Mouse (Mus musculus): ENCODE measurements around the gene Ccnl2. TPM values are rescaled to one million over a fixed set of nuclear protein-coding genes. Genes with fewer than 3 reads are reported as not detected.

Ccnl2 gene
- polyA plus RNA-seq, 1 experiment from 2014 or later, result 170 TPM

GRCm38 (mm10) chr4:155863001-155863400 is 50.7 kb downstream of the Ccnl2 start, which contains the start of gene Tas1r3:
Gene Tas1r3, minus strand, starts transcription at chr4:155863362.
- Histone ChIP-seq H3K4me2 (ENCODE audit: low read depth, low read length) (no peak within 1 kb of the TSS), H3K9ac (replicated peaks; ENCODE audit: low read length) (no peak within 1 kb of the TSS), H3K27me3 (ENCODE audit: control insufficient read depth, insufficient read depth, low read length) (no peaks in the 10 kb centered on the region), H3K27ac (replicated peaks; ENCODE audit: low read depth, low read length) (no peak within 1 kb of the TSS), H3K4me1 (ENCODE audit: control insufficient read depth, insufficient read depth, low read length) (no peaks in the 10 kb centered on the region), H3K36me3 (replicated peaks; ENCODE audit: control insufficient read depth, insufficient read depth, low read depth, low read length) (no peaks in the 10 kb centered on the region), H3K4me3 (ENCODE audit: low read depth, low read length) (no peak within 1 kb of the TSS), H3K9me3 (replicated peaks; ENCODE audit: control insufficient read depth, low read length) (no peaks in the 10 kb centered on the region)
- WGBS, result 78% methylated on average over 5 of the region's 5 CpGs
- no peak for ATAC-seq (replicated peaks; ENCODE audit: insufficient number of reproducible peaks, low FRiP score, low TSS enrichment, low read depth)
- no peak for DNase-seq (ENCODE audit: low spot score)

DNA sequence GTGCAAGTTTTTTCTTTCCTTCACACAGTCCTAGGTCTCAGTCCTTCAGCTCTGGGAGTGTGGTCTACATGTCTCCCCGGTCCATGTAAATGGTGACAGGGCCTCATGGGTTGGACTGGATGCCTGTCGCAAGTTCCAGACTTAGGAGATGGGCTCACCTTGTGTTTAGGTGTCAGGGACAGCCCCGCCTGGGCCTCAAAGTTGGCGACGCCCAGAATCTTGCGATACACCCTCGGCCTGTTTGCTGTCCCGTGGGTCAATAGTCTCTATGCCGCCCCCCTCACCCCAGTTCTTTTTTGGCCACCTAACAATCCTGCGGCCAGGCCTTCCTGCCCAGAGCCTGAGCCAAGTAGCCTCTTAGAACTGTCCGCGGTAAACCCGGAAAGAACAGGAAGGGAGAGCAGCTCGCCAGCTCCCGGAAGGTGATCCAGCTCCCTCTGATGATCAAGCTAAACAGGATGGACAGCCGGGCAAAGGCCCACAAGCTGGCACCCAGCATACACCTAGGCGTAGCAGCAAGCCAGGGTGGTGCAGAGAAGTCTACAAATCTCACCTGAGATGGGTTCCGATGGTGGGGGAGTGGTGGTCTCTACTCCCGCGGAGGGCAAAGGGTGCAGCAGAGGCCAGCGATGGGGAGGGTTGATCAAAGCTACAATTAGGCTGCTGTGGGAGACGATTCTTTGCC is 56.5 kb downstream of the Ccnl2 start:
- Histone ChIP-seq H3K9me3 (replicated peaks; ENCODE audit: control insufficient read depth, low read length) (no peaks in the 10 kb centered on the region), H3K36me3 (replicated peaks; ENCODE audit: control insufficient read depth, insufficient read depth, low read depth, low read length) (no peaks in the 10 kb centered on the region; the same call in 1 of the 2 replicates), H3K4me3 (ENCODE audit: low read depth, low read length) (peak overlapping the region; percentile 86), H3K4me2 (ENCODE audit: low read depth, low read length) (peak overlapping the region; percentile 68), H3K27me3 (ENCODE audit: control insufficient read depth, insufficient read depth, low read length) (no peaks in the 10 kb centered on the region), H3K4me1 (ENCODE audit: control insufficient read depth, insufficient read depth, low read length) (no peaks in the 10 kb centered on the region), H3K27ac (replicated peaks; ENCODE audit: low read depth, low read length) (no peak overlapping the region), H3K9ac (replicated peaks; ENCODE audit: low read length) (peak overlapping the region; percentile 50)
- DNase-seq (ENCODE audit: low spot score) (no peak), ATAC-seq (replicated peaks; ENCODE audit: insufficient number of reproducible peaks, low FRiP score, low TSS enrichment, low read depth) (peak; percentile 61; the same call in 1 of the 2 replicates)
- 8% methylated on average over 22 of the region's 22 CpGs for WGBS

DNA sequence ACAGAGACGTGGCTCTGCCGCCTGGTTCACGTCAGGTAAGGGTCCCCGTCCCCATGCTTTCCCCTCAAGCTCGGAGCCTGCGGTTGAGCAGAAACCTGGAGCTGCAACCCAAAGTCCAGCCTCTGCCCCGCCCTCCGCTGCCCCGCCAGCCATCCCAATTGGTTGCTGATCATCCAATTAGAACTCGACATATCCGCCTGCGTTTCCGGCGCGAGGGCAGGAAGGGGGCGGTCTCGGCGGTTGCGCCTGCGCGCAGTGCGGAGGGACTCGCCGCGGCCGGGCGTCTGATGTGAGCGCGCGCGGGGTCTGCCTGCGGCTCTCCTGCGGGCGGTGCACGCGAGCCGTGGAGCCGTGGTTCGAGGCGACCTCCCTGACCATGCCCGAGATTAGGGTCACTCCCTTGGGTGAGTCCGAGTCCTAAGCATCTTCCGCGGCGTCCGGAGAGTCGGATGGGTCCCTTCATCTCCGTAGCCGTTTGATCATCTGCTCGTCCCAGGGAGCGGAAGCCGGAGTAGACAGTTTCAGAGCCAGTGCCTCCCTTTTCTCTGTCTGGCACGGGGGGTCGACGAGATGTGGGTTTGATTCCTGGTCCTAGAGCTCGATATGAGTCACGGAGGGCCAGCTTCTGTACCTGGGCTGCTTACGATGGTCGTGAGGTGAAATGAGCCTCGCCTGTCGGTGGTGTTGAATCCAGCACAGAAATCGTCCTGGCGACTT is 57.2 kb downstream of the Ccnl2 start, which contains the start of the genes Cptp and Ints11:
TSS of gene Cptp (minus strand) at position 124 of the 717 bp plus-strand sequence.
TSS of gene Ints11 (plus strand) at position 230 of the 717 bp plus-strand sequence.
- ATAC-seq (replicated peaks; ENCODE audit: insufficient number of reproducible peaks, low FRiP score, low TSS enrichment, low read depth) (peak; percentile 94), DNase-seq (ENCODE audit: low spot score) (peak; percentile 96)
- no peaks in the 10 kb centered on the region for H3K27me3 ChIP-seq (ENCODE audit: control insufficient read depth, insufficient read depth, low read length)
- H3K4me1 ChIP-seq (ENCODE audit: control insufficient read depth, insufficient read depth, low read length), result no peaks in the 10 kb centered on the region
- H3K9me3 ChIP-seq (replicated peaks; ENCODE audit: control insufficient read depth, low read length), result no peaks in the 10 kb centered on the region
- no peaks in the 10 kb centered on the region; the same call in 1 of the 2 replicates for H3K36me3 ChIP-seq (replicated peaks; ENCODE audit: control insufficient read depth, insufficient read depth, low read depth, low read length)
- H3K9ac ChIP-seq (replicated peaks; ENCODE audit: low read length), result peak within 1 kb of the TSS; percentile 87
- H3K27ac ChIP-seq (replicated peaks; ENCODE audit: low read depth, low read length), result no peak within 1 kb of the TSS
- H3K4me2 ChIP-seq (ENCODE audit: low read depth, low read length), result peak within 1 kb of the TSS; percentile 68
- H3K4me3 ChIP-seq (ENCODE audit: low read depth, low read length), result peak within 1 kb of the TSS; percentile 86
- WGBS, result under 1% methylated on average over 63 of the region's 63 CpGs

GRCm38 (mm10) chr4:155871404-155871803 is 59.1 kb downstream of the Ccnl2 start:
- no peak overlapping the region for H3K4me3 ChIP-seq (ENCODE audit: low read depth, low read length)
- no peak for DNase-seq (ENCODE audit: low spot score)
- H3K4me2 ChIP-seq (ENCODE audit: low read depth, low read length), result no peak overlapping the region
- 88% methylated on average over 7 of the region's 7 CpGs for WGBS
- H3K27ac ChIP-seq (replicated peaks; ENCODE audit: low read depth, low read length), result no peak overlapping the region
- no peaks in the 10 kb centered on the region; the same call in none of the 2 replicates for H3K36me3 ChIP-seq (replicated peaks; ENCODE audit: control insufficient read depth, insufficient read depth, low read depth, low read length)
- no peaks in the 10 kb centered on the region for H3K4me1 ChIP-seq (ENCODE audit: control insufficient read depth, insufficient read depth, low read length)
- no peaks in the 10 kb centered on the region for H3K27me3 ChIP-seq (ENCODE audit: control insufficient read depth, insufficient read depth, low read length)
- H3K9me3 ChIP-seq (replicated peaks; ENCODE audit: control insufficient read depth, low read length), result no peaks in the 10 kb centered on the region
- no peak for ATAC-seq (replicated peaks; ENCODE audit: insufficient number of reproducible peaks, low FRiP score, low TSS enrichment, low read depth)
- no peak overlapping the region for H3K9ac ChIP-seq (replicated peaks; ENCODE audit: low read length)

Small RNA genes lying within 50 kb of the gene (microRNA-seq; reads per million reads assigned to microRNA genes)
- not detected for gene Gm27743 (ENCODE audit: borderline number of aligned reads)

Other genes with a start within 250 kb of the Ccnl2 start
- 14.6 and 16.2 TPM in 2 replicates for gene Slc35e2, start 211.1 kb upstream of the Ccnl2 start, polyA plus RNA-seq (2014; fragmentation: Nextera tagmentation; extraction: Ambion mirVana)
- 65.3 and 71.2 TPM in 2 replicates for gene Cdk11b, start 187.6 kb upstream of the Ccnl2 start, polyA plus RNA-seq (2014; fragmentation: Nextera tagmentation; extraction: Ambion mirVana)
- not detected in 2 replicates for gene Gm10563, start 167.1 kb upstream of the Ccnl2 start, polyA plus RNA-seq (2014; fragmentation: Nextera tagmentation; extraction: Ambion mirVana)
- 6.3 and 8.7 TPM in 2 replicates for gene Mmp23, start 159.1 kb upstream of the Ccnl2 start, polyA plus RNA-seq (2014; fragmentation: Nextera tagmentation; extraction: Ambion mirVana)
- 11.0 and 11.8 TPM in 2 replicates for gene Mib2, start 143.3 kb upstream of the Ccnl2 start, polyA plus RNA-seq (2014; fragmentation: Nextera tagmentation; extraction: Ambion mirVana)
- gene Fndc10, start 118.1 kb upstream of the Ccnl2 start, polyA plus RNA-seq (2014; fragmentation: Nextera tagmentation; extraction: Ambion mirVana), result 2.1 TPM in 2 replicates
- gene Ssu72, start 107.7 kb upstream of the Ccnl2 start, polyA plus RNA-seq (2014; fragmentation: Nextera tagmentation; extraction: Ambion mirVana), result 147 and 151 TPM in 2 replicates
- gene Tmem240, start 77.7 kb upstream of the Ccnl2 start, polyA plus RNA-seq (2014; fragmentation: Nextera tagmentation; extraction: Ambion mirVana), result 0.56 and 0.70 TPM in 2 replicates
- gene Atad3a, start 51.4 kb upstream of the Ccnl2 start, polyA plus RNA-seq (2014; fragmentation: Nextera tagmentation; extraction: Ambion mirVana), result 79.0 and 87.2 TPM in 2 replicates
- gene Vwa1, start 37.8 kb upstream of the Ccnl2 start, polyA plus RNA-seq (2014; fragmentation: Nextera tagmentation; extraction: Ambion mirVana), result 4.7 and 5.9 TPM in 2 replicates
- gene Tmem88b, start 26.6 kb upstream of the Ccnl2 start, polyA plus RNA-seq (2014; fragmentation: Nextera tagmentation; extraction: Ambion mirVana), result 0.18 and 0.26 TPM in 2 replicates
- not detected in 2 replicates for gene Ankrd65, start 22.1 kb upstream of the Ccnl2 start, polyA plus RNA-seq (2014; fragmentation: Nextera tagmentation; extraction: Ambion mirVana)
- 250 and 256 TPM in 2 replicates for gene Mrpl20, start 9.6 kb upstream of the Ccnl2 start, polyA plus RNA-seq (2014; fragmentation: Nextera tagmentation; extraction: Ambion mirVana)
- gene Aurkaip1, start 18.8 kb downstream of the Ccnl2 start, polyA plus RNA-seq (2014; fragmentation: Nextera tagmentation; extraction: Ambion mirVana), result 121 and 123 TPM in 2 replicates
- 34.4 and 38.2 TPM in 2 replicates for gene Mxra8, start 27.2 kb downstream of the Ccnl2 start, polyA plus RNA-seq (2014; fragmentation: Nextera tagmentation; extraction: Ambion mirVana)
- gene Dvl1, start 34.9 kb downstream of the Ccnl2 start, polyA plus RNA-seq (2014; fragmentation: Nextera tagmentation; extraction: Ambion mirVana), result 6.8 and 7.7 TPM in 2 replicates
- 0.15 and 0.27 TPM in 2 replicates for gene Tas1r3, start 50.9 kb downstream of the Ccnl2 start, polyA plus RNA-seq (2014; fragmentation: Nextera tagmentation; extraction: Ambion mirVana)
- 18.3 and 21.1 TPM in 2 replicates for gene Cptp, start 57.0 kb downstream of the Ccnl2 start, polyA plus RNA-seq (2014; fragmentation: Nextera tagmentation; extraction: Ambion mirVana)
- 92.8 and 93.0 TPM in 2 replicates for gene Ints11, start 57.1 kb downstream of the Ccnl2 start, polyA plus RNA-seq (2014; fragmentation: Nextera tagmentation; extraction: Ambion mirVana)
- gene Pusl1, start 79.3 kb downstream of the Ccnl2 start, polyA plus RNA-seq (2014; fragmentation: Nextera tagmentation; extraction: Ambion mirVana), result 35.6 and 39.3 TPM in 2 replicates
- gene Acap3, start 79.3 kb downstream of the Ccnl2 start, polyA plus RNA-seq (2014; fragmentation: Nextera tagmentation; extraction: Ambion mirVana), result 18.6 and 21.2 TPM in 2 replicates
- 158 and 161 TPM in 2 replicates for gene Ube2j2, start 131.3 kb downstream of the Ccnl2 start, polyA plus RNA-seq (2014; fragmentation: Nextera tagmentation; extraction: Ambion mirVana)
- gene C1qtnf12, start 149.8 kb downstream of the Ccnl2 start, polyA plus RNA-seq (2014; fragmentation: Nextera tagmentation; extraction: Ambion mirVana), result 21.2 and 26.8 TPM in 2 replicates
- gene B3galt6, start 180.2 kb downstream of the Ccnl2 start, polyA plus RNA-seq (2014; fragmentation: Nextera tagmentation; extraction: Ambion mirVana), result 17.8 and 18.9 TPM in 2 replicates
- 137 and 150 TPM in 2 replicates for gene Sdf4, start 180.4 kb downstream of the Ccnl2 start, polyA plus RNA-seq (2014; fragmentation: Nextera tagmentation; extraction: Ambion mirVana)
- gene Tnfrsf4, start 201.4 kb downstream of the Ccnl2 start, polyA plus RNA-seq (2014; fragmentation: Nextera tagmentation; extraction: Ambion mirVana), result 0.21 and 0.34 TPM in 2 replicates
- 0.38 and 0.55 TPM in 2 replicates for gene Tnfrsf18, start 213.7 kb downstream of the Ccnl2 start, polyA plus RNA-seq (2014; fragmentation: Nextera tagmentation; extraction: Ambion mirVana)
- 0.38 and 0.78 TPM in 2 replicates for gene Ttll10, start 246.9 kb downstream of the Ccnl2 start, polyA plus RNA-seq (2014; fragmentation: Nextera tagmentation; extraction: Ambion mirVana)